Mouse (Mus musculus) CH12F3 (cell line): Measurements from ENCODE around the gene Map2.

Experiments
- in situ Hi-C: fragments of 300-500 bp; cut with MboI; formaldehyde crosslinking; loops from 2 replicates; pipeline ENCODE4 v1.14.3; 2020; ENCODE audit warnings: low sequenced_read_pairs

The Map2 gene

DNA sequence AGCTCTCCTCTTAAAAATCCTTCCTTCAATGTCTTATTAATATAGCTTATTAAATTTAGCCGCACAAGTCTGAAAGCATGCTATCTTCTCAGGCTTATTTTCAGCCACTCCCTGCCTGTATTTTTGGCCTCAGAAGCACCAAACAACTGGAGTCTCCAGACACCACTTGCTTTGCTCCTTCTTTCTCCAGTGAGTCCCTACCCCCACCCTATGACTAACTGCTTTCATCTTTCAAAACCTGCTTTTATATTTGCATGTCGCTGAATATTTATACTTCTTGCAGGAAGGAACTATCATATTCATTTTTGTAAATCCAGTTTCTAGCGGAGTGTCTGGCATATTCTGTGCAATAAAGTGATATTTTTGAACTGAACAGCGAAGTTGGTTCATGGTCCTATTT, 21.6 kb downstream of the Map2 start:
- in situ Hi-C loops, result no loop called here

DNA sequence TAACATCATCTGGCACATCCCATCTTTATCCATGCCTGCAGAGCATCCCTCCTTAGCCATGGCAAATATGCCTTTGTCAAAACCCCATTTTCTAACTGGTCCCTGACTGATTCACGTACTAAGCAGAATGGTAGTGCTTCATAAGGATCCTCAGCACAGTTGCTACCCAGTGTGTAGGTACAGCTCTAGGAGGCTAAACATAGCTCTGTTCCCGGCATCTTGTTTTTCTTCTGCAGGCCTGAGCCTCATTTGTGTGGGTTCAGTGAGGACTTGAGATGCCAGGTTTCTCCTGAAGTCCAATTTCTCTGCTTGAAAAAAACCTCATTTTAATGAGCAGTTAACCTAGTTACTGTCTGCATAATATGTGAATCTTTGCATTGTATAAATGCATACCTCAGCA, 30.4 kb downstream of the Map2 start:
- in situ Hi-C loops, result no loop called here

- in situ Hi-C loops, result no loop called here
Observed at GRCm38 (mm10) chr1:66206904-66207303, 31.8 kb downstream of the Map2 start.

DNA sequence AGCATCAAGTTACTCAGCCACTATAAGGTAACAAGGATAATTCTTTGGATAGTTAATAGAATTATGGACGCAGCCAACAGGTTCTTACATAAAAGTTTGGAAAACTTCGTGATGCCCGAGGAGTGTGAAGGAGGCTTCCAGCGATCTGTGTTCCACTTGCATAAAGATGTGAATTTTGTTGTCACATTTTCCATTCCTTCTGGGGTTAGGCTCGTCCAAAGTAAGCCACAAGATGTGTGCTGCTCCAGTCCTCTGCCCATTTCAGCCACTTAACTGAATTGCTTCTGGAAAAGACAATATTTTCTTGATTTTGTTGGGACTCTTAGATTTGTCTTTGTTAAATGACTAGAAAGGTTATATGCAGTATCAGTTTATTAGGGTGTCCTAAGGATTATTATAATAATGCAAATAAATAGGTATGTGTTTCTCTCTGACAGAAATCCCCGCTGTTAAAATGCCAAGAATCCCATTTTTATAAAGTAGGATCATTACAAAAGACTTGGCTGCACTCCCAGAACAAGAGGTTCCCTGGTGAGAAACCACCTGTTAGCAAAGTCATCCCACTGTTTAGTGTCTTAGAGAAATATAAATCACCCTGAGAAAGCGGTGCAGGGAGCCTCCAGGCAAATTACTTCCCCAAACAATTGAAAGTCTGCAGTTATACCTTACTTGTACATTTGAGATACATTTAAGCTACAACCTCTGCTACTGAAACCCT, 36.2 kb downstream of the Map2 start:
- in situ Hi-C loops, result no loop called here

DNA sequence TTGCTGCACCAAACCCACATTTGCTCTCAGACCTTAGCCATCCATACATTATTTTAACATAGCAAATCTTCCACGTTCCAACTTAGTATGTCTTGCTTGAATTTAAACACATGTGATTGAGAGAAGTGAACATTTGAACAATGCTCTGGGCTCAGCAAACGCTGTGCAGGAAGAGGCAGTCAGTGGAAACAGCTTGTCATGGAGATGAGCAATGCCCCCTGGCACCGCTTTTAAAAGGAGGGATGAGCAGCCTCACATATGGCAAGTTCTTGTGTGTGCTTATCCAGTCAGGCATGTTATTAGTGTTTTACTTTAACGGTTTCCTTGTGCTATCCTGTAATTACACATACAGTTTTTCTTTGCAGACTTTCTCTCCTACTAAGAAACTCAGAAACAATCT, 46.4 kb downstream of the Map2 start:
- in situ Hi-C loops, result no loop called here

GRCm38 (mm10) chr1:66223331-66223730, 48.3 kb downstream of the Map2 start:
- in situ Hi-C loops, result no loop called here

GRCm38 (mm10) chr1:66226372-66227368, 51.6 kb downstream of the Map2 start:
- in situ Hi-C loops, result no loop called here

DNA sequence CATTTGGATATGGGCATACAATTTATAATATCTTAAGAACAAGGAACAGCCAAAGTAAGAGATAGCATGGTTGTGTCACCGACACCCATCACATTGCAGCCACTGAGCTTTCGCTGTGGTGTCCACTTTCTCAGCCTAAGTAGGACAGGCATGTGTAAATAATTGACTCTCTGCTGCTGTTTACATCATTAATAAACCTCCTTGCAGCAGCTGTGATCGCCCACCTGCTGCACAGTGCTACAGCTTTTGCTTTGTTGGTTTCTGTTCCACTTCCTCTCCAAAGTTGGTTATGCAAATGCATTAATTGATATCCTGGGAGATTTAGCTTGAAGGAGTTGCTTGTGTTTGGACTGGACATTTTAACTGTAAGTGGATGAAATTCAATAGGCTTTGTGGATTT, 53.1 kb downstream of the Map2 start:
- in situ Hi-C loops, result no loop called here

- in situ Hi-C loops, result no loop called here
Observed at GRCm38 (mm10) chr1:66230345-66230744, 55.3 kb downstream of the Map2 start.

DNA sequence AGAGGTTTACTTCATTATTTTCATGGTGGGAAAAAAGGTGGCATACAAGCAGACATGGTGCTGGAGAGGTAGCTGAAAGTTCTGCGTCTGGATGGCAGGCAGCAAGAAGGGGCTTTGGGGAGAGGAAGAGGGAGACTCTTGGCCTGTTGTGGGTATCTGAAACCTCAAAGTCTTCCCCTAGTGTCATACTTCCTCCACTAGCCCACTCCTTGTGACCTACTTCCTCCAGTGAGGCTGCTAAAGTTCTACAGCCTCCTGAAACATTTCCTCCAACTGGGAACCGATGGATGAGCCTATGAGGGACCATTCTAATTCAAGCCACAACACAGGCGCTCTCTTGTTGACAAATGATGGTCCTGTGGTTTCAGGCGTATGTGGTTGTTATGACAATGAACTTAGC, 56.9 kb downstream of the Map2 start:
- in situ Hi-C loops, result no loop called here

DNA sequence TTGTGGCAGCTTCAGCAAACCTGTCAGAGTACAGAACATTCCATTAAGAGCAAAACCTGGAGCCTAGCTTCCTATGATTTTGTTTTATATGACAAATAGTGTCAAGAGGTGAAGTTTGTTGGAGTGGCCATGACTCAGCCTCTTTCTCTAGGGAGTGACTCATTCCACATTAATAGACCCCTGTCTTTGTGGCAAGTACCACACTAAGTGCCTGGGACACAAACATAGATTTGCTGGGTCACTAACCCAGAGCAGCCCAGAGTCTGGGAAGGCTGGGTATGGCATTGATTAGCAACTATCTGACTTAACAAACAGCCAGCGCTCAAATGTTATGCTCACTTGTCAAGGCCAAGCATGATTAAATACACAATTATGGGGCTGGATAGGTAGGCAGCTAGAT, 69.8 kb downstream of the Map2 start:
- in situ Hi-C loops, result no loop called here

DNA sequence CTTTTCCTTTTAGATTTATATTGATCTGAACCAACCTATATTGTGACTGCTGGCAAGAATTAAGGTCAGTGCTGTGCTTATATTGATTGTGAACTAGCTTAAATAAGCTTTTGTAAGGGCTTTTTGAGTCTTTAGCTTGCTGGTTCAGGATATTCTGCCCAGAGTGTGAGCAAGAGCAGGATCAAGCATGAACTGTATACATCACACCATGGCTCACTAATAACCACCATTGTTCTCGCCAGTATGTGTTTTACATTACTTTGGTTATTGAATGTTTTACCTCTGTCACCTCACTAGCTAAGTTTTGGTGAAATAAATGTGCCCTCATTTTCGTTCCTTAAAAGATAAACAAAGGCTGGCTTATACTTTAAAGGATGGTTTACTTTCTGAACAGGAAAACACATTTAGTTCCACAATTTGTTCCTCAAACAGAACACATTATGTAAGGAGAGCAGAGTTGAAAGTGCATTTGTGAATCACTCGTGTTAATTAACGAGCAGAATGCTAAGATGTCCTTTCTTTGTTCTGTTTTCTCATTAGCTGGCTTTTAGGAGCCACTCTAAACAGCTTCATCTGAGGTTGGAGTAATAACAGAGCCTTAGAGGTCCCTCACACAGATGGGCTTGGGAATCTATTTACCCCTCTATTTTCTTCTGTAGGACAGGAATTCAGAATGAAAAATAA, 76.7 kb downstream of the Map2 start:
- in situ Hi-C loops, result no loop called here

DNA sequence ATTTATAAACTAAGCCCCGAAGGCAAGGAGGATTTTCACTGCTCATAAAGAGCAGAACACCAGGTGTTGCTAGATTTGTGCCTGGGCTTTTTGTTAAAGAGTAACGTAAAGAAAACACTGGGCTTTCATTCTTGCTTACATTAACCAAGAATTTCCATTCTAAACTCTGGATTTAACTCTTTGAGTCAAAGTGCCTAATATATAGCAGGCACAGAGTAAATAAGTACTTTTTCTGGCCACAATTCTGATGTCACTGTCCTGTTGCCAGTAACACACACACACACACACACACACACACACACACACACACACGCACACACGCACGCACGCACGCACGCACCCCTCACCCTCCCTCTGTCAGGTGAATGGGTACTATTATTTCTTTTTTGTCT, 77.3 kb downstream of the Map2 start:
- in situ Hi-C loops, result no loop called here

- in situ Hi-C loops, result no loop called here
Observed at GRCm38 (mm10) chr1:66263220-66263619, 88.1 kb downstream of the Map2 start.

DNA sequence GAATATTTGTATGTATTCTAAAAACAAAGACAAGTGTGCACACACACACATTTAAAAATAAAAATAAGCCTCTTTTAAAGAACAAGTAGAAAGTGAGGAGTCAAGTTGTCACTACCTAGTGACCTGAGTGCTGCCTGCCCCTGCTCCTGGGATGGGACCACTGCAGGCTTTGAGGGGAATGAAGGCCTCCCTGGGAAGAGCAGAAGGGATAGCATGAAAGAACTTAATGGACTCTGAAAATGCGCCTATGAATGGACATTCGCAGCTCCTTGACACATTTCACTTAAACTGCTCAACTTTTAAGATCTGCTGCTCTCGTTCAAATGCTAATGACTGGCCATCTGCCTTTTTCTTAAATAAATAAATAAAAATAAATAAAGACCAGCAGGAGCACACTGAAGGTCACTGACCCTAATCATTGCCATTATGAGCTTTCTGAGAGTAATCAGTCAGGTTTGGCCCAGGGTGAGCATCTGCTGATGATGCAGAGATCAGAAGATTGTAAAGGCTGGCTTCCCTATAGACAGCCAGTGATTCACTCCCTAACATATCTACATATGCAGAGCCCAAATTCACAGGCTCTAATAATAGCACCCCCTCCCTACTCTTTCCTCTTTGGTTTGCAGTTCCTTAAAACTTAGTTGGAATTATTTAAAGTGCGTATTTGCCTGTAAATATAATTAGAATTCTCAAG, 91.3 kb downstream of the Map2 start:
- in situ Hi-C loops, result no loop called here

- in situ Hi-C loops, result no loop called here
Observed at GRCm38 (mm10) chr1:66277663-66278062, 102.6 kb downstream of the Map2 start.

DNA sequence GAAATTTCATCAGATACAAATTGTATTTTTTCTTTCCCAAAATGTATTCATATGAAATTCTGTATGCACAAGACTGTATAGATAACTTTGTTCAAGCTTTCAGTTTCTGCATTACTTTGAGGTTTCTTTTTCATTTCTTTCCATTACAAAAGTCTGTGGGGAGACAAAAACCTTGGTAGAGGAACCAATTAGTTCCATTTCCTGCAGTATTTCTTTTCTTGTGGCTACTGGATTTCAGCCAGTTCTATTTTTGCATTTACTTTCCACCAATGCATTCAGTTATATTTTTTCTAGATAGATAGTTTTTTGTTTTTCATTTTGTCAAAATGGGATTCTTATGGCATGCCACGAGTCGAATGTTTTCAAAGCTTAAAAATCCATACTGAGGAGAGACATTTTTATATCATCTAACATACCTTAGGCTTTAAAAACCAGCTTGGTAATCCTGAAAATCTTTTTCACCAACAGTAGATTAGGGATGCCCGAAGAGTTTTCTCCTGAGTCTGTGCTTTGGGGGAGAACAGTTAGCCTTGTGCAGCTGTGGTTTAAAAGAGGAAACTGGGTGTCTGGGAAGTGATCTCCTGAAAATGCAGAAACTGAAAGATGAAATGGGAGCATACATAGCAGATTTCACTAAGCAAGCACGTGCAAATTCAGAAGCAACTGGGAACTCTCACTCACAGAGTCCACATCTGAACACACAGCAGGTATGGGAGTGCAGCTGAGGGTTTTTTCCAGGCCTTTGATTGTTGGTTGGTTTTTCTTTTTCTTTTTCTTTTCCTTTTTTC, 104.3 kb downstream of the Map2 start:
- in situ Hi-C loops, result no loop called here

GRCm38 (mm10) chr1:66280152-66280551, 105.1 kb downstream of the Map2 start:
- in situ Hi-C loops, result no loop called here

- in situ Hi-C loops, result no loop called here
Observed at GRCm38 (mm10) chr1:66282447-66282846, 107.4 kb downstream of the Map2 start.

GRCm38 (mm10) chr1:66288987-66289386, 113.9 kb downstream of the Map2 start:
- in situ Hi-C loops, result no loop called here
